ENCODE assay signal across 16 mouse cellular contexts in genomic region chr11:118874487-118875095, GRCm38 (mm10). TPM values are rescaled to one million over a fixed set of nuclear protein-coding genes. Genes with fewer than 3 reads are reported as not detected.
A peak's percentile ranks its signal among the peaks of the same experiment; 100 is the strongest.
DNase-seq lines count a peak whose midpoint lies in the region; ATAC-seq and TF ChIP-seq lines count a peak whose summit lies in the region.
"Had no signal": no experiment of that assay in that cellular context is flagged by ENCODE, and none has a peak within 500 bp of the region (broad histone marks: within the 10 kb centered on the region; RNA-seq: fewer than 3 reads in every experiment).

No protein-coding gene starts in this region.

- no peaks in the 10 kb centered on the region for H3K36me3 ChIP-seq in kidney, embryonic 14.5 days (ENCODE audit: control insufficient read depth, insufficient read depth, low read length)
- no peaks in the 10 kb centered on the region for H3K36me3 ChIP-seq in hindbrain, embryonic 10.5 days
- H3K36me3 ChIP-seq in midbrain, embryonic 13.5 days: no peaks in the 10 kb centered on the region
- H3K36me3 ChIP-seq in stomach, postnatal 0 days (ENCODE audit: control insufficient read depth, insufficient read depth, low read length): no peaks in the 10 kb centered on the region
- H3K36me3 ChIP-seq: limb, embryonic 13.5 days had no signal

- H3K9ac ChIP-seq in kidney, embryonic 14.5 days (ENCODE audit: low read depth, low read length): no peak overlapping the region
- peak overlapping the region; percentile 19; the same call in 1 of the 2 replicates for H3K9ac ChIP-seq in midbrain, embryonic 13.5 days (replicated peaks)
- no peak overlapping the region for H3K9ac ChIP-seq in stomach, postnatal 0 days (ENCODE audit: low read length)
- H3K9ac ChIP-seq: limb, embryonic 13.5 days had no signal

- H3K4me2 ChIP-seq in kidney, embryonic 14.5 days (replicated peaks; ENCODE audit: low read depth, low read length): no peak overlapping the region
- peak overlapping the region; percentile 13; the same call in 1 of the 2 replicates for H3K4me2 ChIP-seq in midbrain, embryonic 13.5 days (replicated peaks)
- no peak overlapping the region for H3K4me2 ChIP-seq in stomach, postnatal 0 days (replicated peaks; ENCODE audit: low read depth)
- H3K4me2 ChIP-seq: limb, embryonic 13.5 days had no signal

- H3K4me3 ChIP-seq in kidney, embryonic 14.5 days (ENCODE audit: low read length): no peak overlapping the region
- H3K4me3 ChIP-seq in cortical plate, adult 2 months (ENCODE audit: insufficient read depth, low read length): no peak overlapping the region
- no peak overlapping the region for H3K4me3 ChIP-seq in hindbrain, embryonic 10.5 days
- H3K4me3 ChIP-seq in midbrain, embryonic 13.5 days (replicated peaks): no peak overlapping the region
- no peak overlapping the region for H3K4me3 ChIP-seq in stomach, postnatal 0 days (ENCODE audit: low read depth, low read length)
- H3K4me3 ChIP-seq: limb, embryonic 13.5 days had no signal

- TF ChIP-seq EP300 in stomach, postnatal 0 days (optimal IDR thresholded peaks at IDR 0.05): no peak

- no peak for TF ChIP-seq POLR2A in cortical plate, adult 2 months (IDR thresholded peaks at IDR 0.05; ENCODE audit: extremely low read depth, insufficient read depth, low read length)

- no peak for TF ChIP-seq CTCF in cortical plate, adult 2 months (IDR thresholded peaks at IDR 0.05; ENCODE audit: extremely low read depth, insufficient read depth, low read length)
- no peak for TF ChIP-seq CTCF in stomach, postnatal 0 days (IDR thresholded peaks at IDR 0.05; ENCODE audit: low read depth)

- no peaks in the 10 kb centered on the region for H3K9me3 ChIP-seq in kidney, embryonic 14.5 days (ENCODE audit: control insufficient read depth, low read length)
- peaks cover 5% of the 10 kb centered on the region; the same call in 1 of the 2 replicates for H3K9me3 ChIP-seq in hindbrain, embryonic 10.5 days
- no peaks in the 10 kb centered on the region for H3K9me3 ChIP-seq in midbrain, embryonic 13.5 days
- H3K9me3 ChIP-seq in stomach, postnatal 0 days (ENCODE audit: control insufficient read depth, low read length): no peaks in the 10 kb centered on the region
- H3K9me3 ChIP-seq: limb, embryonic 13.5 days had no signal

- peaks cover 9% of the 10 kb centered on the region for H3K4me1 ChIP-seq in kidney, embryonic 14.5 days (ENCODE audit: control insufficient read depth, insufficient read depth, low read length)
- peaks cover 20% of the 10 kb centered on the region for H3K4me1 ChIP-seq in cortical plate, adult 2 months (ENCODE audit: control insufficient read depth, insufficient read depth, low read length)
- H3K4me1 ChIP-seq in hindbrain, embryonic 10.5 days (replicated peaks): peaks cover 36% of the 10 kb centered on the region
- H3K4me1 ChIP-seq in midbrain, embryonic 13.5 days (replicated peaks): peaks cover 35% of the 10 kb centered on the region
- no peaks in the 10 kb centered on the region for H3K4me1 ChIP-seq in stomach, postnatal 0 days (replicated peaks; ENCODE audit: control insufficient read depth, insufficient read depth)

- no peak for DNase-seq in kidney, postnatal 36 days
- no peak for DNase-seq in hindbrain, embryonic 10.5 days (ENCODE audit: low spot score)
- DNase-seq in MN1 (ENCODE audit: low spot score): no peak
- DNase-seq in stomach, postnatal 0 days (ENCODE audit: low spot score): no peak
- no peak for DNase-seq in gastrocnemius, postnatal 25 days
- DNase-seq: adrenal gland, postnatal 36 days; cerebellum, adult 18-20 months; heart, postnatal 10 days; lung, adult 2 months; thymus, postnatal 25 days had no signal

- no peak overlapping the region for H3K27ac ChIP-seq in kidney, embryonic 14.5 days (ENCODE audit: low read depth, low read length)
- peak overlapping the region; percentile 85 for H3K27ac ChIP-seq in cortical plate, adult 2 months (ENCODE audit: insufficient read depth, low read length)
- peak overlapping the region; percentile 45; the same call in 1 of the 2 replicates for H3K27ac ChIP-seq in hindbrain, embryonic 10.5 days
- H3K27ac ChIP-seq in midbrain, embryonic 13.5 days: peak overlapping the region; percentile 77
- no peak overlapping the region for H3K27ac ChIP-seq in stomach, postnatal 0 days (replicated peaks)
- H3K27ac ChIP-seq: limb, embryonic 13.5 days had no signal

- 12% methylated on average over 7 of the region's 7 CpGs for WGBS in kidney, embryonic 14.5 days
- 40% methylated on average over 7 of the region's 7 CpGs for WGBS in hindbrain, embryonic 10.5 days
- 20% methylated on average over 7 of the region's 7 CpGs for WGBS in midbrain, embryonic 13.5 days
- 35% methylated on average over 7 of the region's 7 CpGs for whole genome bisulfite sequencing in stomach, postnatal 0 days

- no peaks in the 10 kb centered on the region for H3K27me3 ChIP-seq in kidney, embryonic 14.5 days (ENCODE audit: control insufficient read depth, insufficient read depth, low read length)
- H3K27me3 ChIP-seq in hindbrain, embryonic 10.5 days (ENCODE audit: insufficient read depth, poor library complexity, severe bottlenecking): no peaks in the 10 kb centered on the region
- no peaks in the 10 kb centered on the region for H3K27me3 ChIP-seq in midbrain, embryonic 13.5 days
- H3K27me3 ChIP-seq in stomach, postnatal 0 days (ENCODE audit: control insufficient read depth, insufficient read depth, low read length): no peaks in the 10 kb centered on the region
- H3K27me3 ChIP-seq: limb, embryonic 13.5 days had no signal

- 0 out of 2 replicates have a peak, but pooled peaks have one; percentile 49 for ATAC-seq in kidney, embryonic 14.5 days (ENCODE audit: low FRiP score, low TSS enrichment)
- ATAC-seq in midbrain, embryonic 13.5 days: peak; percentile 63
- ATAC-seq in stomach, postnatal 0 days (ENCODE audit: low FRiP score, low TSS enrichment): no peak
- ATAC-seq: CD4-positive, CD25-positive, alpha-beta regulatory T cell, adult 4 months had no signal

RNA-seq across cellular contexts. Expression of gene Rbfox3, which starts 36.8 kb away (rescaled TPM):
- 0.37 and 0.50 TPM in 2 replicates for polyA plus RNA-seq in kidney, embryonic 14.5 days (2014; fragmentation: Nextera tagmentation; extraction: Ambion mirVana)
- 117 TPM in 2 replicates for polyA plus RNA-seq in cortical plate, adult 2 months (2012; rRNA removed)
- 5.8 and 11.7 TPM in 2 replicates for polyA plus RNA-seq in hindbrain, embryonic 10.5 days (2016; fragmentation: Nextera tagmentation; extraction: Ambion mirVana)
- 28.2 and 29.9 TPM in 2 replicates for polyA plus RNA-seq in midbrain, embryonic 13.5 days (2015; fragmentation: Nextera tagmentation; extraction: Ambion mirVana)
- 0.76 and 0.85 TPM in 2 replicates for polyA plus RNA-seq in stomach, postnatal 0 days (2015; fragmentation: Nextera tagmentation; extraction: Ambion mirVana)
- under 1 TPM; 0.16 to 0.28 TPM for total RNA-seq in gastrocnemius, postnatal 25 days (2021)
- total RNA-seq: monocyte, adult 5-6 weeks had no signal
- polyA plus RNA-seq: CD4-positive, CD25-positive, alpha-beta regulatory T cell, adult 4 months had no signal

Comparison
In these comparisons a context has a peak if more than half of its experiments do, and no peak if none do; other contexts are left out.
1. H3K27ac ChIP-seq: peak in cortical plate, adult 2 months (single experiment), hindbrain, embryonic 10.5 days (single experiment) and midbrain, embryonic 13.5 days (single experiment); none in kidney, embryonic 14.5 days (single experiment) and stomach, postnatal 0 days (single experiment).